Mouse (Mus musculus): Measurements from ENCODE around the gene Zbtb3.
A peak's percentile ranks its signal among the peaks of the same experiment; 100 is the strongest.

Gene Zbtb3

DNA sequence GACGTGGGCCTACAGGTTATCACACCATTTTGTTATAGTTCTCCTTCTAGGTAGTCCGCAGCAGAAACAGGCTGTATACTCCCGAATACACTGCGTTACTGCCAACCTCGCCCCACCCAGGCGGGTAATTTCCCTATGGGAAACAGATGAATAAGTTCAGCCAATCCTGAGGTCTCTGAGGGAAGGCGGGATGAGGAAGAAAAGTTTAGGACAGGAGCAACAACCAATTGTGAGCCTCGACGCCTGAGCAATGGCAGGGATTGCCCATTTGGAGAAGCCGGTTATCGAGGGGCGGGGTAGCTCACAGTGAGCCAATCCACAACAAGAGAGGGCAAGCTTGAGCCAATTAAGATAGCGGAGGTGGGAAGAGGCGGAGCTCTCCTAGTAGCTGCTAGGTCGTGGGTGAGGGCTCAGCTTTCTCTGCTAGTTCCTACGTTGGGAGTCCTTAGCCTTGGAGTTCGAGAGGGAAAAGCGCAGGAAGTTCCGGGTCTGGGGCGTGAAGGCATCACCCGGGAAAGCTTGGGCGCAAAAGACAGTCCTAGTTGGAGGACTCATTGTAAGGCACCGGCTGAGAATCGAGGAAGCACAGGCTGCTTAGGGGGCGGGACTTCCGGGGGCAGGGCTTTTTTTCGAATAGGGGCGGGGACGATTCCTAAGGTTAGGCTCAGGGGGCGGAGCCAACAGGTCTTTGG is at the start of gene Zbtb3:
TSS of gene Zbtb3 (plus strand) at position 426 of the 692 bp plus-strand sequence.
- peak; percentile 98 for DNase-seq

DNA sequence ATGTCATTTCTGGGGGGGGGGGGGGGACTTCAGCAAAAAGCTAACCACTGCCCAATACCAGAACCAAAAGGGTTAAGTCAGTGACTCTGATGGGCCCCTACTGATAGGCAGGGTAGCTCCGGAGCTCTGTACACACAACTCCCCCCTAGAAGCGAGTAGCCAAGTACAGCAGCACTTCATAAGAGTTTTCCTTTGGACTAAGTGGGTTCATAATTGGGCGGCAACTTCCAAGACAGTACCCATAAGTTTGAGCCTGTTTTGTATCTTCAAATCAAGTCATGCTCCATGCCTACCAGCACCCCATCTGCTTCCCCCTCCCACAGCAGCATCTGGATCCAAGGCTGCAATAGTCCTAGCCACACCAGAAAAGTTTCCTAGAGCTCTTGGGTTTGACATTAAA is 46.7 kb upstream of the Zbtb3 start:
- no peak for DNase-seq

DNA sequence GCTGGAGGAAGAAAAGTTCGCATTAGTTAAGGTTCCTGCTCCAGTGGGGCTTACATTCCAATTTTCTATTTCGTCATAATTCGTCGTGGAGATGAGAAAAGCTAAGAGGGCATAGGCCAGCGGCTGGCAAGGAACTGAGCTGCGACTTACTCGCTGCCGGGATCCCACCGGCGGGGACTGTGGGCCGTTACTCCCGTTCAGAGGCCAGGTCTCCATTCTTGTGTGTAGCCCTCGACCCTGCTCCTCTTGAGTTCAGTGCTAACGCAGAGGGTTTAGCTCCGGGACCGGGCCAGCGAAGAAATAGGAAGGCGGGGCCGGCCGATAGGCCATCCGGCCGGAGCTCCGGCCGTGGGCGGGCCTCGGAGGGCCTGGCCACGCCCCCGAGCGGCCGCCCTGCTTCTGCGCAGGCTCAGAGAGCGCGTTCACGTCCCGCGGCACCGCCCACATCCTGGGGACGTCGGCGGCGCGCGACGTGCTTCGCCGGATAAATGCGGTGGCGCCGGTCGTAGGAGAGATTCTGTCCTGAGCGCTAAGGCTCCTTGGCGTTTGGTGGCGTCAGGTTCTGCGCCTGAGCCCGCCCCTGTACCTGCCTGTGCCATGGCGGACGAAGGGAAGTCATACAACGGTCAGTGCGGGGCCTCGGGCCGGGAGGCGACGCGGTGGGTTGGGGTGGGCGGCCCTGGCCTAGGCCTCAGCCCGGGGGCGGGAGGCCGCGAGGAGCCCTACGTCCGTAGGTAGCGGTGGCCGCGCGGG is 45.5 kb upstream of the Zbtb3 start, which contains the start of gene Nxf1:
TSS of gene Nxf1 (plus strand) at position 439 of the 753 bp plus-strand sequence.
- peak; percentile 92 for DNase-seq

DNA sequence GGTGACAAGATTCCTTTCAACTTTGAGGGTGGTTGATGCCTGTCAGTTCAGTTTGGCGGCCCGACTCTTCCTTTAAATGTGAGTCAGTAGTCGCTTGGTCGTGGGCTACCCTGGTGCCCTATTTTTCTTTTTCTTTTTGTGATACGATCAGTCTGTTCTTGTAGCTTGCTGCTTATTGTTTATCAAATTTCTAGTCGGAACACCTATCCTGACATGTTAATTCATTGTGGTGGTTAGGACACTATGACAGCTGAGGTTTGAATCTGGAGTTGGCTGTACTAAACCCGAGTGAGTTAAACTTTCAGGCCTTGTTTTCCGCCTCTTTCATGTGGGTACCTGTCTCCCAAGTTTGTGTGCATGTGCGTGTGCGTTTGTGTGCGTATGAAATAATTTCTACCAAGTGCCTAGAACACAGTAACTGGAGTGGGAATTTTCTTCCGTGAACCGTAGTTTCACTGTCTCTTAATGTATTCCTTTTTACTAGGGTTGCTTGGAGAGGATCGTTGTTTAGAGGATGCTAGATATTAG is 44.8 kb upstream of the Zbtb3 start:
- no peak for DNase-seq

DNA sequence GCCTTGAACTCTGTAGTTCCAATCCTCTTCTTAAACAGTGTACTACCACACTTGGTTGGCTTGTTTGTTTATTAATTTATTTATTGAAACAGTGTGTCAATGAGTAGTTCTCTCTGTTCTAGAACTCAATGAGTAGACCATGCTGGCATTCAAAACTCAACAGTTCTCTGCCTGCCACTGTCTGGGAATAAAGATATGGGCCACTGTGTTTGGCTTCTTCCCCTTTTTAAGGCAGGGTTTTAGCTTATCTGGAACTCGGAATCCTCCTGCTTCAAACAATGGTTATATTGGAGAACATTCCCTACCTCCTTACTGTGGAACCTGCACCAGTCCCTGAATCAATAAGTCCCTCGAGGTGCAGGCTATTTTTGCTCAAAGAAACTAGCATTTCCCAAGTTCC is 43.5 kb upstream of the Zbtb3 start:
- DNase-seq = no peak

DNA sequence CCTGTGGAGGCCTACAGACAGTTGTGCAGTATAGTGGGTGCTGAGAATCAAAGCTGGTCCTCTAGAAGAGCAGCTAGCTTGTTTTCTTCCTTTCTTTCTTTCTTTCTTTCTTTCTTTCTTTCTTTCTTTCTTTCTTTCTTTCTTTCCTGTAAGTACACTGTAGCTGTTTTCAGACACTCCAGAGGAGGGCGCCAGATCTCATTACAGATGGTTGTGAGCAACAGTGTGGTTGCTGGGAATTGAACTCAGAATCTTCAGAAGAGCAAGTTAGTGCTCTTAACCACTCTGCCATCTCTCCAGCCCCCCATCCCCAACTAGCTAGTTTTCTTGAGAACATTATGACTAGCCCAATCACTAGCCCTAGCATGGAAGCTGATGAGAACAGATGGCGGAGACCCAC is 41.6 kb upstream of the Zbtb3 start:
- DNase-seq = no peak

GRCm38 (mm10) chr19:8763276-8763675 is 39.1 kb upstream of the Zbtb3 start:
- no peak for DNase-seq

- no peak for DNase-seq
These were observed 36.8 kb upstream of the Zbtb3 start for GRCm38 (mm10) chr19:8765562-8765961.

GRCm38 (mm10) chr19:8770567-8771270 is 31.6 kb upstream of the Zbtb3 start, which contains the start of gene Tmem223:
Gene Tmem223 (plus strand): TSS chr19:8770996.
- peak; percentile 85 for DNase-seq

DNA sequence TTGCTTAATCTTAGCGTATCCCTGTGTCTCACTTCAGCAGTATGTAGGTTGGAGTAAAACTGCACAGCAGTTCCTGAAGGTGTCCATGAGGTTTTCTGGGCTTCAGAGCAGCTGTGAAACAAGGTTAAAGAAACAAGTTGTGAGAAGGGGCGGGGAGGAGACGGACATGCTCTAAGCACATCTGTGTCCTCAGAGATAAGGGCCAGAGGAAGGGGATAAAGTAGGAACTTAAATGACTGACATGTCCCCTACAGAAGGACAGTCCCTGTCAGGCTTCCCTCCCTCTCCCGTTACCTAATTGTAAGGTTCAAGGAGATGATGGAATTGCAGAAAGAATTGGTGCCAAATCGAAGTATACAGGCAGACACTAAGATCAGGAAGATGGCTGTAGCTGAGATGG is 29.4 kb upstream of the Zbtb3 start:
- DNase-seq = no peak

DNA sequence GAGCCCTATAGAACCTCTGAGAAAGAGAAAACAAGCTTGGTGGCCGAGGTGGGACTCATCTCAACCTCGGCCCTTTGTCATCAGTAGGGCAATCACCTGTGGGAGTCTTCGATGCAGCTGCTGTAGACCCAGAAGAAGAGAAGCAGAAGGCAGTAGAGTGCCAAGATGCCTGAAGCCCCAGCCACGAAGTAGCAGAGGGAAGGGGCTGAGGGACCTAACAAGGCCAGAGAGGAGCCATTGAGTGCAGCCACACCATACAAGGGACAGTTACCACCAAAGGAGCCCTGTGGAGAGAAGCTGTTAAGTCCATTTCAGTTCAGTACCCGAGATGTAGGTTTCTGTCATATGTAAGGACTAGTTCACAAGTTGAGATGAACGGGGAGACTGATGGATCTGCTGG is 28.9 kb upstream of the Zbtb3 start:
- no peak for DNase-seq

DNA sequence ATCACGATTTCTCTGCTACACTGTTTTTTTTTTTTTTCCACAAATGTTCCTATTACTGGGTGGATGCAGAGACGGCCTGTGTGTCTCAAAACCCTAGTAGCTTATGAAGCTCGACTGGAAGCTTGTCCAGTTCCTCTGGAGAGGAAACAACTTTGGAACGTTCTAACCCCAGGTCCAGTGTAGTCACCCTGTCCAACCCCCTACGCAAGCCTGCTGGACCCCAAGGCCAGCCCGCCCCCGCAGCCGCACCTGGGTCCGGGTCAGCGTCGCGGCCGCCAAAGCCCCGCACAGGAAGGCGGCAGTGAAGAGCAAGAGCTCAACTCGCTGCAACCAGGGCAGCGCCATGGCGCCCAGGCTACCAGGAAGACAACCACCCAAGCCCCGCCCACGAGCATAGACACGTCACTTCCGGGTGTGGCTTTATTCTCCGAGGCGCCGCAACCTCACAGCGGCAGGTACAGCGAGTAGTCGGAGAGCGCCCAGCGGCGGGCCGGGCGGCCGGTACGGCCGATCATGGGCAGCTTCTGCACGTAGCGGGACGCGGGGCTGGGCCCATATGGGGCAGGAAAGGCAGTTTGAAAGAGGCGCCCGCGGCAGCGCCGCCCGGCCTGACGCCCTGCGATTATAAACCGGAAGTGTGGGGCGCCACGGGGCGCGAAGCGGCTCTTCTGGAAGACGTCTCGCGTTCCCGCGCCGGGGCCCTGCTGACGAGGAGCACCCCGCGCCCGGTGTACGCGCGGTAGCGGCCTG is 28.1 kb upstream of the Zbtb3 start, which contains the start of gene Tmem179b:
TSS of gene Tmem179b (minus strand) at position 382 of the 750 bp plus-strand sequence.
- DNase-seq = peak; percentile 97

- peak; percentile 37 for DNase-seq
These were observed 27.4 kb upstream of the Zbtb3 start for GRCm38 (mm10) chr19:8774951-8775421.

GRCm38 (mm10) chr19:8786008-8786781 is 16.2 kb upstream of the Zbtb3 start, which contains the start of gene Taf6l:
Gene Taf6l (minus strand): TSS chr19:8786417.
- peak; percentile 98 for DNase-seq

DNA sequence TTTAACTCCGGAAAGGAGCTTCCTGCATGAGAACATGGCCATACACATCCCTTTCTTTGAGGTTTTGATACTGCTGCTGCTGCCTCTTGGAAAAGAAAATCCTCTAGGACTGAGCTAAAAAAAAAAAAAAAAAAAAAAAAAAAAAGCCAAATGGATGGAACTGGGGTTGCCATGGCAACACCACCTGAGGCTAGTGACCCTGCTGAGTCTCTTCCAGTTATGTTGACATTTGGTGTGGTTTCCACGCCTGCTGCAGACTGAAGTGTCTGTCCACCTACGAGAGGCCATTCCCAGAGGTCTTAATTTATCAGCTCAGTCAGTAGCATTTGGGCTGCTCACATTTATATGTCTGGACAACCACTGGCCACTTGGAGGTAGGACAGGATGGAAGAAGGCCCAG is 13.8 kb upstream of the Zbtb3 start:
- no peak for DNase-seq

- no peak for DNase-seq
These were observed 13.2 kb upstream of the Zbtb3 start for GRCm38 (mm10) chr19:8789171-8789570.

GRCm38 (mm10) chr19:8790171-8790570 is 12.2 kb upstream of the Zbtb3 start:
- DNase-seq = no peak

- DNase-seq = peak; percentile 96
These were observed 4.0 kb upstream of the Zbtb3 start, which contains the start of gene Polr2g for GRCm38 (mm10) chr19:8798264-8798946. Gene Polr2g (minus strand): TSS chr19:8798577.

GRCm38 (mm10) chr19:8798947-8799315 is 3.4 kb upstream of the Zbtb3 start:
- DNase-seq = no peak

- no peak for DNase-seq
These were observed 937 bp downstream of the Zbtb3 start for GRCm38 (mm10) chr19:8803204-8803780.
